Mouse (Mus musculus) R1 (cell line): ENCODE results near the gene Spef1.

Experiments
- DNase-seq: peaks from one replicate; pipeline ENCODE4 v3.0.0-alpha.2; 2018; ENCODE audit warnings: low read depth, low spot score

The Spef1 gene

GRCm38 (mm10) chr2:131206778-131207177 is 19.7 kb upstream of the Spef1 start, which contains the start of gene Ap5s1:
Ap5s1 (plus strand) TSS chr2:131207078.
- DNase-seq: no peak

- no peak for DNase-seq
These were observed 18.6 kb upstream of the Spef1 start for GRCm38 (mm10) chr2:131205521-131206182.

- peak; percentile 40 for DNase-seq
These were observed 17.4 kb upstream of the Spef1 start for GRCm38 (mm10) chr2:131204410-131204981.

DNA sequence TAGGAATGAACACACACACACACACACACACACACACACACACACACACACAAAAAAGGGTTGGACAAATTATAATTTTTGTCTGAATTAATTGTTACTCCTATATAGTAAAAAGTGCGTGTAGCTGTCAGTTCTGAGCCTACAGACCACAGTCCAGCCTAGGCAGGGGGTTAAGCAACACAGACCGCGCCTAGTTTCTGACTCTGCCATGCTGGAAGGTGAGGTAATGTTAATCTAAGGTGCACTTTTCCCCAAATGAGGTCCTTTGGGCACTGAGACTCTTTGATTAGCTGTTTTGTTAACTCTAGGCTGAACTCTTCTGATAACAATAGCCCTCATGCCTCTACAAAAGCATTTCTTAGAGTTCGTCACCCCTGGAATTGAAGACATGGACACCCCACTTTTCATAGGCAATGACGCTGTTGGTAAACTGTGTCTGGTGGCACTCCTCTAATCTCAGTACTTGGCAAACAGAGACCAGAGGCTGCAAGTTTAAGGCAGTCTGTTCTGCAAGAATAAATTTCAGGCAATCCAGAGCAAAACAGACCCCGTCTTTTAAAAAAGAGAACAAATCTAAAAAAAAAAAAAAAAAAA is 16.8 kb upstream of the Spef1 start:
- DNase-seq: no peak

GRCm38 (mm10) chr2:131201262-131201661 is 14.2 kb upstream of the Spef1 start:
- DNase-seq: no peak

DNA sequence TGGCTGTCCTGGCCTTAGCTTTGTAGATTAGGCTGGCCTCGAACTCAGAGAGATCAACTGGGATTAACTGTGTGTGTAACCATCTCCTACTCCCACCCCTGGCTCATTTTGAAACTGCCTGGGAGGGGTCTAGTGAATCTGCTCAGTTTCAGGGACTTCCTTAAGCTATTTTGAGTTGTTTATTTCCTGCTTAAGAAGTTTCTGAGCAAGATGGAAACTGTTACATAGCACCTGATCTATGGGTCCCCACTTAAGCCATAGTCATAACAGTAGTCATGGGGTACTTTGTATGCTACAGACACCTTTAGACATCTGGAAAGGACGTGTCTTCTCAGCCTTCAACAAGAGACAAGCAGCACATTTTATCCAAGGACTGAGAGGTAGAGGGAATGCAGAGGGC is 13.6 kb upstream of the Spef1 start:
- no peak for DNase-seq

GRCm38 (mm10) chr2:131196606-131197316 is 9.7 kb upstream of the Spef1 start:
- DNase-seq: no peak

GRCm38 (mm10) chr2:131191005-131191390 is 3.9 kb upstream of the Spef1 start:
- no peak for DNase-seq

DNA sequence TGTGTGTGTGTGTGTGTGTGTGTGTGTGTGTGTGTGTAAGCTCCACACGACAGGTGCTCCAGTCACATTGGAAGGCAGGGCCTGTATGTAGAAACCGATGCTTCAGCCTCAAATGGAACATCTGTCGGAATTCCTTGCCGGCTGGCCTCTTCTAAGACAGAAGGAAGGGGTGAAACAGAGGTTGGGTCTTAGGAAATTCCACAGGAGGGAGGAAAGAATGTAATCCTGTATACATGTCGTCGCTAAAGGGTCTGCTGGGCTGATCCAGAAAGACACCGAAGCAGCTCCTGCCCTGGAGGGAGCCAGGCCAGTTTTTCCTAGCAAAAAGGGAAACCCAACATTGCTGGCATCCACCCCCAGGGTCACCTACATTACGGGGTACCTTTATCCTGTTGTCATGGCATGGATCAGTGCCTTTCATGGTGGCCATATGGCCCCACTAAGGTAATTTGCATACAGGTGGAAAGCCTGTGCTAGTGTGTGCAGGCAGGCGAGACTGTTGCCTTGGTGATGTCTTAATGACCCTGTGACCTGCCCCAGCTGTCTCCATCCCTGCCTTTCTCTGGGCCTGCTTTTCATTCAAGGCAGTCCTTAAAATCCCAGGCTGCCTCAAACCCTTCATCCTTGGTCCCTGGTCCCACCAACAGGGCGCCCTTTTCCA is 3.4 kb upstream of the Spef1 start:
- peak; percentile 64 for DNase-seq

- no peak for DNase-seq
These were observed 2.6 kb upstream of the Spef1 start for GRCm38 (mm10) chr2:131189521-131190309.

DNA sequence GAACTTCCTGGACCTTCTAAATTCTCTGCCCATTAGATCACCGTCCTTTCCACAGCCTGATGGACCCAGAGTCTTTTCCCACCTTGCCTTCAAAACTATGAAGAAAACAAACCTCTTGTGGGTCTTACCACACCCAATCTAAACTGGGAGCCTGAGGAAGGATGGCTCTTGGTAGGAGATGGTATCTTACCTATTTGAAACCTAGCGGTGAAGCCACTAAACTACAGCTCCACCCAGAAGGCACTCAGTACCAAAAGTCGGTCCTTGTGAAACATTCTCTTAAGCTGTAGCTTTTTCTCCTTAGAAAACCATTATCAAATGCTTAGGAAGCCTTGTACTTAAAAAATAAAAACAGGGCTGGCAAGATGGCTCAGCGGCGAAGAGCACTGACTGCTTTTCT is 1.2 kb upstream of the Spef1 start:
- no peak for DNase-seq

GRCm38 (mm10) chr2:131187602-131187922 is 480 bp upstream of the Spef1 start:
- DNase-seq: no peak

DNA sequence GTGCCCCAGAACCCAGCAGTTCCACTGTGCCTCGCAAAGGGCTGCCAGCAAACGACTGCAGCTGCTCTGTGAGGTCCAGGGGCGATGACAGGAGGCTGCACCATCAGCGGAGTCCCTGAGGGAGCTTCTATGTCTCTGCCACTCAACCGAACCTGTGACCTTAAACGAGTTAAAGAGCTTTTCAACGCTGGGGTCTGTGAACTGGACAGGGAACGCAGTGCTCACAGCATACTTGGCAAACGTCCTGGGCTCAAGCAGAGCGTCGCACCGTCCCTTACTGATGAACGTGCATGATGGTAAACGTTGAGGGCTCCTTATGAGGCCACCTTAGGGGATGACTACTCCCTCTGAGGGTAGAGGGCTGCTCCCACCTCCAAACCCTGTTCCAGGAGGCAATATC is 739 bp downstream of the Spef1 start:
- DNase-seq: no peak

DNA sequence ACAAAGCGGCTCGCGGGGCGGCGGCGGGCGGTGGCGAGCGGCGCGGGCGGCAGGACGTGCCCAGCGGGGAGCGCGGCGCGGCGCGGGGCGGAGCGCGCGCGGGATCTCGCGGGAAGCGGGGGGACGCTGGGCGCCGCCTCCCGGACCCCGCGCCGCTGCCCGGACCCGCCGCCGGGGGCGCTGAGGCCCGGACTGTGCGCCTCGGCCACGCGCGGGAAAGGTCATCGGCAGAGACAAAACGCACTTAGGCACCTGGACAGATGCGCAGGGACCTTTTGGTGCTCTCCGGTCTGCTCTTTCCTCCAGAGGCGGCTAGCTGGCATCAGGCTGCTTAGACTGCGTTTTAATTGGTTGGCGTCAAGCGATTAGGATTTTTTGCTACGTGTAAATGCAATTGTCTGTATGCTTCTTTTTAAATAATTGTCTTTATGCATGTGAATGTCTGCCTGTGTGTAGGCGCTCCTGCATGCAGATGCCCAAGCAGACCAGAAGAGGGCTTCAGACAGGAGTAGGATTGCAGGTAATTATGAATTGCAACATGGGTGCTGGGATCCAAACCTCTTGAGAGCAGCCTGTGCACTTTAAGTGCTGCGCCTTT is 7.0 kb downstream of the Spef1 start, which contains the start of gene Cenpb:
Gene Cenpb, minus strand, starts transcription at position 78 of the 598 bp plus-strand sequence.
- peak; percentile 88 for DNase-seq

- DNase-seq: peak; percentile 84
These were observed 7.7 kb downstream of the Spef1 start for GRCm38 (mm10) chr2:131179246-131179886.

DNA sequence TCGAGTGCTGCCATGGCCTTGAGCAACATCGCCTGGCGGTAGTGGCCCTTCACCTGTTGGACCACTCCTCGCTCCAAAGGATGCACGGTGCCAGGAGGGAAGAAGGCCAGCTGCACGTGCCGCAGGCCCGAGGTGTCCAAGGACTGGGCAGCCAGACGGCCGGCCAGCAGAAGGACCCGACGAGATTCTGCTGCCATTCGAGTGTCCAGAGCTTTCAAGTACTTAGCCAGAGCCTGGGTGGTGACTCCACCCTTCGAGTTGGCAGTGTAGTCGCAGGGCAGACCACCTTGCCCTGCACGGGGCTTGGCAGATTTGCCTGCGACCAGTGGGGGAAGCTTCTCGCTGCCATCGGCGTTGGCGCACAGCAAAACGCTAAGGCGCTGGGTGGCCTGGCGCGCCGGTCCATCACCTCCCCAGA is 8.2 kb downstream of the Spef1 start:
- DNase-seq: no peak

DNA sequence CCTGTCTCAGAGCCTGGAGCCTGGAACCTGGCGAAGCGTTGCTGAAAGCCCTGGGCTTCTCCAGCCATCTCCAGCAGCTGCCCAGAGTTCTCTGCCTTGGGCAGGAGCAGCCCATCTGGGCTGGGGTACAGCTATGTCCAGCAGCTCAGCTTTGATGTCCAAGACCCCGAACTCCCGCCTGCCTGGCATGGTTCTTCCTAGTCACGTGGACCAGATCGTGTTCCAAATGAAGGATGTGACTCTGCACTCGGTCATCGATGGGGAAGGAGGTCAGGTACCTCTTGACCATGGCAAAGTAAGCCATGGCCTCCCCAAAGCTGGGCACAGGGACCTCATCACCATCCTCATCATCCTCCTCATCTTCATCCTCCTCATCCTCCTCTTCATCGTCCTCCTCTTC is 9.2 kb downstream of the Spef1 start:
- DNase-seq: no peak

DNA sequence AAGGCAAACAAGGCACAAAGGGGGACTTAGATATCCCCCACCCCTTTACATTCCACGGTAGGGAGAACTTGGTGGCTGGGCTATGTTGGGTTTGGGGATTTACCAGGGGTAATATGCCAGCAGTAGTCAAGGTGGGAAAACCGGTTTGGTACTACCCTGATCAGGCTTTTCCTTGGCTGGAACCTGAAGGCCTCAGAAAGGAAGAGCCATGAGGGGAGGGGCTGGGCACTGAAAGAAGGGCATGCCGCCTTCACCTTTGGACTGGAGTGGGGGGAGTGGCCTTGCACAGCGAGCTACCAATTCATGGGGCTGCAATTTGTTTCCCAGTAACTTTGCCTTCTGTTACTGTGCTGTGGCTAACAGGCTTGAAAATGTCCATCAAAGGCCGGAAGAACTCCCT is 10.6 kb downstream of the Spef1 start:
- peak; percentile 51 for DNase-seq

- DNase-seq: no peak
These were observed 11.2 kb downstream of the Spef1 start for GRCm38 (mm10) chr2:131175945-131176309.

DNA sequence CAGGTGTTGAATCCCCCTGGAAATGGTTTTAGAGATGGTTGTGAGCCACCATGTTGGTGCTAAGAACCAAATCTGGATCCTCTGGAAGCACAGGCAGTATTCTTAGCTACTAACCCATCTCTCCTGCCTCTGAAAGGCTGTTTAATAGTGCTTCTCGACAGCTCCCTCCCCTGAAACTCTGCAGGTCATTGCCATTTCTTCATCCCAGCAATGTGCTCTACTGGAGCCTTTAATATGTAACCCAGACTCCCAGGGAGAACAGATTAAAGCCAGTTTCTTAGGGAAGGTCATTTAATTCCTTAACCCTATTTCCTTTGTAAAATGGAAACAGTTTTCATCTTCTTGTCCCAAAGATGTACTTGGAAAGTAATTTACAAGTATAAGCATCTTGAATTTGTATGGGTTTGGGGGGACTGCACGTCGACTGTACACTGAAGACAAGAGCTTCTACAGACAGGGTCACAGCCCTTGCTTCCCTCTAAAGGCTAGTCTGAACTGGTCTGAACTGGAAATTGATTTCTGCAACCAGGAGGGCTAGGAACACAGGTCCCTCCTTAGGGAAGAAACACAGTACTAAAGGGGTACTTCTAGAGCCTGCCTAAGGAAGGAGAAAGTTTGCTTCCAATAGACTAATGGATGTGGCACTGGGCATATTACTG is 11.7 kb downstream of the Spef1 start:
- DNase-seq: peak; percentile 43
